Mouse (Mus musculus): ENCODE measurements at regions not wholly inside any gene's neighbourhood (a gene's known extent, or its start where the extent isn't known, plus 50 kb on each side); places are given as distances from the start of the nearest gene placed in this dataset.

- Histone ChIP-seq H3K27ac (replicated peaks) (no peak overlapping the region), H3K4me2 (no peak overlapping the region), H3K36me3 (no peaks in the 10 kb centered on the region), H3K4me1 (peaks cover 21% of the 10 kb centered on the region), H3K9ac (replicated peaks) (no peak overlapping the region), H3K27me3 (replicated peaks) (no peaks in the 10 kb centered on the region), H3K9me3 (replicated peaks) (no peaks in the 10 kb centered on the region), H3K4me3 (replicated peaks) (no peak overlapping the region)
- ATAC-seq (ENCODE audit: low FRiP score) = no peak
- WGBS = 71% methylated on average over 14 of the region's 14 CpGs
These were observed 162.3 kb upstream of the Sh3bp4 start for GRCm38 (mm10) chr1:88907766-88908463.

DNA sequence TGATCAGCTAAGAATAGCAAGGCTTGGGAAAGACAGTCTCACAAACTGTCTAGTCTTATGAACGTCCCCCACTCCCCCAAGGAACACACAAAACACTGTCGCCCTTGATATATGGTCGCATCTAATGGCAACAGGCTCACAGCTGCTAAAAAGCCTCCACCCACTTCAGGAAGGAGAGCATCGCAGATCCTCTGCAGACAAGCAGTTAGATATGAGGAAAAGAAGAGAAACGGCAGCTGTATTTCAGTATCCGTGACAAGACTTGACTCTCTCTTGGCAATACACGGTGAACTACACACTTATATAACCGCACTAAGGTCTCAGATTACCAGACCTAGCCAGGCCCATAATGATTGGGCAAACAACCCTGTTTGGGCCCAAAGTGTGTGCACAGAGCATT is 161.5 kb upstream of the Sh3bp4 start:
- H3K4me2 ChIP-seq = no peak overlapping the region
- peaks cover 21% of the 10 kb centered on the region for H3K4me1 ChIP-seq
- no peaks in the 10 kb centered on the region for H3K27me3 ChIP-seq (replicated peaks)
- H3K9ac ChIP-seq (replicated peaks) = no peak overlapping the region
- no peaks in the 10 kb centered on the region for H3K9me3 ChIP-seq (replicated peaks)
- H3K4me3 ChIP-seq (replicated peaks) = no peak overlapping the region
- ATAC-seq (ENCODE audit: low FRiP score) = peak; percentile 41; the same call in 1 of the 2 replicates
- H3K36me3 ChIP-seq = no peaks in the 10 kb centered on the region
- 47% methylated on average over 8 of the region's 8 CpGs for WGBS
- no peak overlapping the region for H3K27ac ChIP-seq (replicated peaks)

- Histone ChIP-seq H3K4me3 (replicated peaks) (no peak overlapping the region), H3K9ac (replicated peaks) (no peak overlapping the region), H3K4me2 (no peak overlapping the region), H3K27me3 (replicated peaks) (no peaks in the 10 kb centered on the region), H3K27ac (replicated peaks) (no peak overlapping the region), H3K36me3 (no peaks in the 10 kb centered on the region), H3K4me1 (peaks cover 21% of the 10 kb centered on the region), H3K9me3 (replicated peaks) (no peaks in the 10 kb centered on the region)
- no peak for ATAC-seq (ENCODE audit: low FRiP score)
- WGBS = 70% methylated on average over 4 of the region's 4 CpGs
These were observed 160.9 kb upstream of the Sh3bp4 start for GRCm38 (mm10) chr1:88909314-88909713.

DNA sequence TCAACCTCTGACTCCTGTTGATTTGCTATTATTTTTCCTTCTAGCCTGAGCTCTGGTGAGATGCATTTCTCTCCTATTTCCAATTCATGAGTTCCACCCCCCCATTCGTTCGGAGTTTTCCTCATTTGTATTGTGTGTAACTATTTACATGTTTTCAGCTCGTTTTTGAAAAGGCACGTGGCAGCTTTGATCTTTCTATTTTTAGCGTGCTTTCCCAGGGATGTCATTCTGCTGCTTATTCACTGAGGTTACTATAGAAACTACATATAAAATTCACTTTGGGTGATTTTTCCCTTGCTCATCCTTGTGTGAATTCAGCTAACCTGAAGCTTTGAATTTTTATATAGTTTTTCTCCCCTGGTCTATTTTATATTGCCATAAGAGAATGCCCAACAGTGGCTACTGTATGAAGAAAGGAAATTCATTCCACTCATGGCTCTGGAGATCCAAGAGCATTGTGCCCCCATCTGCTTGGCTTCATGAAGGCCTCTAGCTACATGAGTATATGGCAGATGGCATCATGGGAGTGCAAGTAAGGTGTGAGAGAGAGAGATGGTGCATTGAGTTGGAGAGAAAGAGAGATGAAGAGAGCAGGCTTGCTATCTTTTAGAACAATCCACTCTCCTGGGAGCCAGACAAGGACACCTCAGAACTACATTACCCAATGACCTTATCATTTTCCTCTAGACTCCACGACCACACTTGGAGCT is 160.2 kb upstream of the Sh3bp4 start:
- H3K9me3 ChIP-seq (replicated peaks) = no peaks in the 10 kb centered on the region
- no peak overlapping the region for H3K4me3 ChIP-seq (replicated peaks)
- H3K4me2 ChIP-seq = no peak overlapping the region
- no peaks in the 10 kb centered on the region for H3K36me3 ChIP-seq
- no peak overlapping the region for H3K9ac ChIP-seq (replicated peaks)
- H3K27ac ChIP-seq (replicated peaks) = peak overlapping the region; percentile 24; the same call in 1 of the 2 replicates
- 39% methylated on average over 6 of the region's 6 CpGs for WGBS
- no peaks in the 10 kb centered on the region for H3K27me3 ChIP-seq (replicated peaks)
- H3K4me1 ChIP-seq = peaks cover 21% of the 10 kb centered on the region
- no peak for ATAC-seq (ENCODE audit: low FRiP score)

DNA sequence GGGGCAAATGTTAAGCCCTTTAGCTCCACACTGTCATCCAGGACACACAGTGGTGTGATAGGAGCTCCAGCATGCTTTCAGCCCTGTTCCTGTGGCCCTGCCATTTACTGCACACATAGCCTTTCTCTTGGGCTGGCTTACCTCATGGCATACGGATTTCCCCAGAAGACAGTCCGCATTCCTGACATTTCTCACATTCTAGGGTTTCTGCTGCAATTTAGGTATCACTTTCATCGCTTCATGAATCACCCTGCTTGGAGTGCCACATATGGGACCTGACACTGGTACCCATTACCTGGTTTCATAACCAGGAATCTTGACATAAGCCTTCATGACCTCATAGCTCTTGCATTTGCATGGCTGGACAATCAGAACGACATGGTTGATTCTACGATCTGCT is 158.5 kb upstream of the Sh3bp4 start:
- H3K4me1 ChIP-seq = peaks cover 21% of the 10 kb centered on the region
- H3K4me3 ChIP-seq (replicated peaks) = no peak overlapping the region
- H3K4me2 ChIP-seq = no peak overlapping the region
- H3K9ac ChIP-seq (replicated peaks) = no peak overlapping the region
- 86% methylated on average over 5 of the region's 5 CpGs for WGBS
- no peaks in the 10 kb centered on the region for H3K9me3 ChIP-seq (replicated peaks)
- ATAC-seq (ENCODE audit: low FRiP score) = no peak
- H3K27ac ChIP-seq (replicated peaks) = no peak overlapping the region
- no peaks in the 10 kb centered on the region for H3K27me3 ChIP-seq (replicated peaks)
- H3K36me3 ChIP-seq = no peaks in the 10 kb centered on the region

GRCm38 (mm10) chr1:88916531-88917050 is 153.6 kb upstream of the Sh3bp4 start:
- Histone ChIP-seq H3K4me2 (no peak overlapping the region), H3K36me3 (no peaks in the 10 kb centered on the region), H3K9ac (replicated peaks) (no peak overlapping the region), H3K4me3 (replicated peaks) (no peak overlapping the region), H3K4me1 (no peaks in the 10 kb centered on the region), H3K27me3 (replicated peaks) (no peaks in the 10 kb centered on the region), H3K9me3 (replicated peaks) (no peaks in the 10 kb centered on the region), H3K27ac (replicated peaks) (no peak overlapping the region)
- 91% methylated on average over 4 of the region's 4 CpGs for WGBS
- ATAC-seq (ENCODE audit: low FRiP score) = no peak

GRCm38 (mm10) chr1:88921401-88921800 is 148.8 kb upstream of the Sh3bp4 start:
- H3K4me2 ChIP-seq = no peak overlapping the region
- no peak for ATAC-seq (ENCODE audit: low FRiP score)
- H3K4me1 ChIP-seq = peaks cover 6% of the 10 kb centered on the region; the same call in 1 of the 2 replicates
- H3K9me3 ChIP-seq (replicated peaks) = no peaks in the 10 kb centered on the region
- no peaks in the 10 kb centered on the region for H3K27me3 ChIP-seq (replicated peaks)
- H3K36me3 ChIP-seq = no peaks in the 10 kb centered on the region
- H3K27ac ChIP-seq (replicated peaks) = no peak overlapping the region
- H3K4me3 ChIP-seq (replicated peaks) = no peak overlapping the region
- no peak overlapping the region for H3K9ac ChIP-seq (replicated peaks)
- WGBS = 58% methylated on average over 2 of the region's 2 CpGs

DNA sequence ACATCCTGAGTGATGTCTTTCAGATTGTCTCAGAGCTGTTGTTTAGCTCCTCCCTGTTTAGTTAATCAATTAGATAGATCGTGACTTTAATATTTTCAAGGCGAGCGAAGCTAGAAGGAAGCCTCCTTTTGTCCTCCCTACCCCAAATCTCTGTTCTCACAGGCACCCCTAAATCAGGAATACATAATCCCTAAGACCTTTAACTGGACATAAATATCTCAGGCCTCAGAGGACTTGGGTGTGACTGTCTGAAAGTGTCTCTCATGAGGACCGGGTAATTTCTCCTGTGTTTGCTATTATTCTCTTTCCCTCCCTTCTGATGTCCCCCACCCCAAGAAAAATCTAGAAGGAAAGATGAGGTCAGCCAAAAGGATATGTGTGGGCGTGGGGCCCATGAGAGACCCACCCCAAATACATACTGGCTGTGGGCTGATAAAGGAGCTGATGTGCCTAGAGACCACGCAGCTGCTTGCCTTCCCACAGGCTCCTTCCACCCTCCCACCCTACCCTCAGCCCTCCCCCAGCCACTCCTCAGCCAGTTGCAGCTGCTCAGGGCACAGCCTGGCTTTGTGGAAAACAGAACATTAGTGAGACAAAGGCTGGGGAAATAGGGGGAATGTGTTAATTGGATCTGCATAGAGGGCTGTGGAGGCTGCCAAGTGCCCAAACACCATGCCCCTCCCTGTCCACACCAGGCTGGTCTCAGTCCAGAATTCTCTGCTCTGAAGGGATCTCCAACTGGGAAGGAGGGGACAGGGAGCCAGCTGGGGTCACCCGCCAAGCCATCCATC is 146.2 kb upstream of the Sh3bp4 start:
- H3K27ac ChIP-seq (replicated peaks) = no peak overlapping the region; the same call in 1 of the 2 replicates

DNA sequence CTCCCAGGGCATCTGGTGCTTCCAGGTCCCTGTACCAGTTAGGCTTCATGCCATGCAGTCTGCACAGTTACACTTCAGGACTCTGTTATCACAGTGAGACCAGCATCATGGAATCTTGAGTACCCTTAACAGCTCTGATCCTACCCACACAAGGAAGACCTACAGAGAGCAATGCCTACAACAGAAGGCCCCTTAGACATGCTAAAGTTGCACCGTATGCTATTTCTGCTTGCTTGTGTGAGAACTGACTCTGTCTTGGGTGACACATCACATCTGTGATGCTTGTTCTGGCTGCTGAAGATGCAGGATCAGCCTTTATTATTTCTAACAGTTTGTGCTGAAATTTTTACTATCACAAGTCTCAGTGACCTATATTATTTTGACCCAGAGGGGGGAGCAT is 135.0 kb upstream of the Sh3bp4 start:
- Histone ChIP-seq H3K4me1 (peaks cover 17% of the 10 kb centered on the region), H3K36me3 (no peaks in the 10 kb centered on the region), H3K4me3 (replicated peaks) (no peak overlapping the region), H3K27me3 (replicated peaks) (no peaks in the 10 kb centered on the region), H3K9ac (replicated peaks) (no peak overlapping the region), H3K4me2 (no peak overlapping the region), H3K27ac (replicated peaks) (no peak overlapping the region), H3K9me3 (replicated peaks) (no peaks in the 10 kb centered on the region)
- WGBS = 89% methylated on average over 1 of the region's 1 CpGs
- no peak for ATAC-seq (ENCODE audit: low FRiP score)

More for the DNA sequence above, 146.2 kb upstream of the Sh3bp4 start:
- peak; percentile 86 for ATAC-seq (ENCODE audit: low FRiP score)
- Histone ChIP-seq H3K9me3 (replicated peaks) (no peaks in the 10 kb centered on the region), H3K27me3 (replicated peaks) (no peaks in the 10 kb centered on the region), H3K4me2 (no peak overlapping the region), H3K36me3 (no peaks in the 10 kb centered on the region), H3K4me3 (replicated peaks) (no peak overlapping the region), H3K4me1 (peaks cover 6% of the 10 kb centered on the region; the same call in 1 of the 2 replicates), H3K9ac (replicated peaks) (no peak overlapping the region)
- WGBS = 34% methylated on average over 7 of the region's 7 CpGs

DNA sequence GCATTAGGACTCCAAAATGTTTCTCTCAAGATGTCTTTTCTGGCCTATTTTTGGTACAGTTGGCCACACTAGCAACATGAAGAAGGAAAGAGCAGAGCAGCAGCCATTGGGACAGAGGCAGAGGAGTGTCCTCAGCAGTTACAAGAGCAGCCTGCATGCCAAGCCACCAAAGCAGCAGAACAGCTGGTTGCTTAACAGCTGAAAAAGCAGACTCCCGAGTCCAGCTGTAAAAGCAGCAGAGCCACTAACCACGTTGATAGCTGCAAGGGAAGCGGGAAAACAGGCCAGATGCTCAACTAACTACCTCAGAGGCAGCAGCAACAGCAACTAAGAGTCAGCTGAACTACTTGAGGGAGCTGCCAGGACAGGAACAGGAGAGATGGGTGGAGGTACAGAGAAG is 134.4 kb upstream of the Sh3bp4 start:
- WGBS = 63% methylated on average over 3 of the region's 3 CpGs
- Histone ChIP-seq H3K4me1 (peaks cover 17% of the 10 kb centered on the region), H3K9me3 (replicated peaks) (no peaks in the 10 kb centered on the region), H3K36me3 (no peaks in the 10 kb centered on the region), H3K4me2 (no peak overlapping the region), H3K27me3 (replicated peaks) (no peaks in the 10 kb centered on the region), H3K4me3 (replicated peaks) (no peak overlapping the region), H3K27ac (replicated peaks) (no peak overlapping the region), H3K9ac (replicated peaks) (no peak overlapping the region)
- no peak for ATAC-seq (ENCODE audit: low FRiP score)

DNA sequence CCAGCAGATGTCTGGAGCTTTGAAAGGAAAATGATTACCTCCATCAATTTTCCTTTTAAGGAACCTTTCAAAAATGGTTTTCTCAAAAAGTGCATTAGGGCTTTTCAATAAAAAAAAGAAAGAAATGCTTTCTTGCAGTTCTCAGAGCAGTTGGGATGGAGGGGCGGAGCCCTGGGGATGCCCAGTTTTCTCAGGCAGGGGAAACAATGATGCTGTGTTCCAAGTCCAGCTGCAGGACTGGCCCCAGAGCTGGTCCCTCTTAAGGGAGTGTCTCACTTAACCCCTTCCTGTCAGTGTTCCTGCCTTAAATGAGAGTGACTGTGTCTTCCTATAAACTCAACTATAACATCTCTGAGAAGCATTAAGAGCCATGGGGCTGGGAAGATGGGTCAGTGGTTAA is 132.9 kb upstream of the Sh3bp4 start:
- H3K4me2 ChIP-seq = no peak overlapping the region
- no peak overlapping the region for H3K9ac ChIP-seq (replicated peaks)
- ATAC-seq (ENCODE audit: low FRiP score) = no peak
- no peaks in the 10 kb centered on the region for H3K36me3 ChIP-seq
- no peak overlapping the region for H3K4me3 ChIP-seq (replicated peaks)
- H3K27ac ChIP-seq (replicated peaks) = no peak overlapping the region
- no peaks in the 10 kb centered on the region for H3K9me3 ChIP-seq (replicated peaks)
- peaks cover 21% of the 10 kb centered on the region for H3K4me1 ChIP-seq
- no peaks in the 10 kb centered on the region for H3K27me3 ChIP-seq (replicated peaks)
- 59% methylated on average over 1 of the region's 1 CpGs for WGBS
